Mouse (Mus musculus): ENCODE data around the gene Fam83d.

DNA sequence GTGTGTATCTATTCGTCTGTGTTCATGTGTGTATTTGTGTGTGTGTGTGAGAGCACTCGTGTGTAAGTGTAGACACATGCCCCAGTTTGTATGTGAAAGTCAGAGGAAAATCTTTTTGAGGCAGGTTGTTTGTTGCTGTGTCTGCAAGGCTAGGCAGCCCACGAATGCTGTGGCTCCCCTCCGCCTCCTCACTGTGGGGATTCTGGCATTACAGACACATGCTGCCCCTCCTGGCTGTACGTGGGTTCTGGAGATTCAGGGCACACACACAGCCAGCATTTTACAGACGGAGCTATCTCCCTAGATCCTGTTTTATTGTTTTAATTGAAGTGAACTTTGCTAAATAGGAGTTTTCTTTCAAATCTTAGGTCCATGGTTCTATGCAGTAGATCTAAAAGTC lies 61.9 kb downstream of the Fam83d start:
- TF ChIP-seq CTCF (IDR thresholded peaks at IDR 0.05; ENCODE audit: extremely low read depth, insufficient read depth, insufficient read length, insufficient replicate concordance) (no peak), POLR2A (IDR thresholded peaks at IDR 0.05; ENCODE audit: low read depth, low read length) (no peak)

Data from spleen, adult 2 months (tissue).